Mouse (Mus musculus) embryonic fibroblast, embryonic 13.5 days (primary cell): ENCODE data around the gene Olfr983. TPM values are rescaled to one million over a fixed set of nuclear protein-coding genes. Genes with fewer than 3 reads are reported as not detected.

ENCODE experiments used
- H3K27ac ChIP-seq: 2 replicates; pipeline ENCODE4 v1.5.1; 2012; ENCODE audit warnings: low read length, control low read depth, inconsistent platforms; ENCODE audit not compliant: insufficient read depth
- H3K4me1 ChIP-seq: 2 replicates; pipeline ENCODE4 v1.6.1; 2011; ENCODE audit warnings: low read length; ENCODE audit not compliant: control insufficient read depth, insufficient read depth
- H3K4me3 ChIP-seq: 2 replicates; pipeline ENCODE4 v1.5.1; 2011; ENCODE audit warnings: mild to moderate bottlenecking, control low read depth, low read length; ENCODE audit not compliant: insufficient read depth
- CTCF ChIP-seq: IDR thresholded peaks from 2 replicates; pipeline ENCODE4 v1.5.1; 2011; ENCODE audit warnings: mild to moderate bottlenecking, control low read depth, low read length, moderate library complexity, borderline replicate concordance; ENCODE audit not compliant: insufficient read depth
- POLR2A ChIP-seq: IDR thresholded peaks from 2 replicates; pipeline ENCODE4 v1.6.1; 2011; ENCODE audit warnings: low read depth, mild to moderate bottlenecking, control low read depth, low read length, moderate library complexity
- polyA plus RNA-seq: library from polyadenylated mRNA; stranded (reverse); fragments of >200 nt; gene quantifications from 2 replicates; pipeline ENCODE4 v1.2.4, GENCODE M21; 2011; ENCODE audit warnings: low read depth; ENCODE audit not compliant: missing spikeins, insufficient read length

Olfr983 gene
- polyA plus RNA-seq, 1 experiment = not detected

DNA sequence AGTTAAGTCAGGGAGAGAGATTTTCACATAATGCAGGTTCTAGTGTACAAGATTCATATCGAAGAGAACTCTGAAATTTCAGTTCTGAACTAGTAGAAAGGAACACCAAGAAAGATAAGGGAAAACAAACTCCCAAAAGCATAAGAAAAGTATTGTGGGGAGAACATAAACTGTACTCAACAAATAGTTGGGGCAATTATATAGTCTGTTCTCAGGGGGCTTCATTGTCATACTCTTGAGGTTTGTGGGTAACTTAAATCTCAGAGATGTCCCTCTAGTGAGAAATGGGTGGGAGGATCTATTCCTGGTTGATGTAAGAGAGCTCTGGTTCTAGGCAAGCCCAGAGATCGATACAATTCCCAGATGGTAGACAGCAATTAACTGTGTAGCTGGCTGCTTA lies 19.9 kb downstream of the Olfr983 start, which contains the start of gene Olfr982:
TSS of gene Olfr982 (plus strand) at position 301 of the 400 bp plus-strand sequence.
- TF ChIP-seq POLR2A = no peak
- TF ChIP-seq CTCF = no peak
- no peaks in the 10 kb centered on the region for H3K4me1 ChIP-seq

DNA sequence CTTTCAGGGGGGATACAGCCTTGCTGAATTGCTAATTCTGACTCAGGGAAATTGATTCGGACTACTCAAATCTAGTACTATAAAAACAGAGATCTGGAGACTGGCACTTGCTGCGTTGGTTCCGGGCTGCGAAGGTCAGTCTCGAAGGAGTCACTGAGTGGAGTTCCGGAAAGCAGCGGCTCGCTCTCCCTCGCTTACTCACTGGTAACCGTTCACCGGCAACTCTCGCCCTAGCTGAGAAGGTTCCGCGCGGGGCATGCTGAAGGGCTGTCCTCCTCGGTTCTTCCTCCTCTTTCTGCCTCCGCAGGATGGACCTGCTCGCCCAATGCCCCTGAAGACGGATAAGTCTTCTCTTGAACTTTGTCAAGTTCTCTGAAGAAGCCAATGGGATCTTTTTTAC lies 43.3 kb downstream of the Olfr983 start:
- H3K4me1 ChIP-seq = no peaks in the 10 kb centered on the region
- H3K4me3 ChIP-seq = no peak overlapping the region
- no peak overlapping the region for H3K27ac ChIP-seq
- TF ChIP-seq POLR2A (no peak), CTCF (no peak)

More for the DNA sequence above, 19.9 kb downstream of the Olfr983 start, which contains the start of gene Olfr982:
- Histone ChIP-seq H3K4me3 (no peak within 1 kb of the TSS), H3K27ac (no peak within 1 kb of the TSS)

Other genes starting within 250 kb of the Olfr983 start
- not detected in 2 replicates for gene Olfr972, start 227.2 kb downstream of the Olfr983 start, polyA plus RNA-seq
- gene Olfr229, start 186.3 kb downstream of the Olfr983 start, polyA plus RNA-seq = not detected in 2 replicates
- not detected in 2 replicates for gene Olfr974, start 156.1 kb downstream of the Olfr983 start, polyA plus RNA-seq
- not detected in 2 replicates for gene Olfr975, start 141.5 kb downstream of the Olfr983 start, polyA plus RNA-seq
- gene Olfr976, start 132.5 kb downstream of the Olfr983 start, polyA plus RNA-seq = not detected in 2 replicates
- gene Olfr978, start 101.5 kb downstream of the Olfr983 start, polyA plus RNA-seq = not detected in 2 replicates
- not detected in 2 replicates for gene Olfr979, start 90.1 kb downstream of the Olfr983 start, polyA plus RNA-seq
- not detected in 2 replicates for gene Olfr980, start 84.0 kb downstream of the Olfr983 start, polyA plus RNA-seq
- not detected in 2 replicates for gene Olfr981, start 72.1 kb downstream of the Olfr983 start, polyA plus RNA-seq
- not detected in 2 replicates for gene Olfr982, start 19.8 kb downstream of the Olfr983 start, polyA plus RNA-seq
- not detected in 2 replicates for gene Olfr984, start 20.6 kb upstream of the Olfr983 start, polyA plus RNA-seq
- gene Olfr985, start 36.6 kb upstream of the Olfr983 start, polyA plus RNA-seq = not detected in 2 replicates
- gene Tmem225, start 54.5 kb upstream of the Olfr983 start, polyA plus RNA-seq = not detected in 2 replicates
- not detected in 2 replicates for gene Olfr986, start 87.3 kb upstream of the Olfr983 start, polyA plus RNA-seq
- gene Zfp202, start 98.7 kb upstream of the Olfr983 start, polyA plus RNA-seq = 2.6 and 3.7 TPM in 2 replicates
- 2.2 and 3.2 TPM in 2 replicates for gene Scn3b, start 175.6 kb upstream of the Olfr983 start, polyA plus RNA-seq